Mouse (Mus musculus): ENCODE measurements at regions not wholly inside any gene's neighbourhood (a gene's known extent, or its start where the extent isn't known, plus 50 kb on each side); places are given as distances from the start of the nearest gene placed in this dataset.

DNA sequence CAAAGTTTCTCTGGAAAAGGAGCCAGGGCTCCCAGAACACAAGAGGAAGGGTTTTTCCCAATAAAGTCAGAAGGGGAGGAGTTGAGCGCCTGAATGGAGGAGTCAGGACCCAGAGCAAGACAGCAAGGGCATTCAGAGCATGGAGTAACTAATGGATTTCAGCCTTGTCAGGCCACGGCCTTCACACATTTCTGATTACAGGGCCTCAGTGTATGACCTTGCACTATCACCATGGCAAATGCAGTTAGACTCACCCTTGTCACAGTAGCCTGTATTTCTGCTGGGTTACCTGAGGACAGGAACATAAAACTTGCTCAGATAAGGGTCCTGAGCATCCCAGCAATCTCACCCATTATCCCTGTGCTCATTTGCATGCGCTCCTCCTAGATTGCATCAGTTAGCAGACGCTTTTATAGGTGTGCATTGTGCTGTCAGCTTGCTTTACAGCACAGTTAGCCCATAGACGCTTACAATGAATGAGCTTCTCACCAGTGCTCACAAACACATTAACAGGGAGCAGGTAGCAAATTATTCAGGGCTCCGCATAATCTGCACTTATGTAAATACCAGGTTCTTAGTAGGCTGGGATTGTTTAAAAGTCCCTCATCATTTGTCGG lies 547.4 kb downstream of the Insc start:
- DNase-seq (ENCODE audit: low read depth, low spot score) = no peak

DNA sequence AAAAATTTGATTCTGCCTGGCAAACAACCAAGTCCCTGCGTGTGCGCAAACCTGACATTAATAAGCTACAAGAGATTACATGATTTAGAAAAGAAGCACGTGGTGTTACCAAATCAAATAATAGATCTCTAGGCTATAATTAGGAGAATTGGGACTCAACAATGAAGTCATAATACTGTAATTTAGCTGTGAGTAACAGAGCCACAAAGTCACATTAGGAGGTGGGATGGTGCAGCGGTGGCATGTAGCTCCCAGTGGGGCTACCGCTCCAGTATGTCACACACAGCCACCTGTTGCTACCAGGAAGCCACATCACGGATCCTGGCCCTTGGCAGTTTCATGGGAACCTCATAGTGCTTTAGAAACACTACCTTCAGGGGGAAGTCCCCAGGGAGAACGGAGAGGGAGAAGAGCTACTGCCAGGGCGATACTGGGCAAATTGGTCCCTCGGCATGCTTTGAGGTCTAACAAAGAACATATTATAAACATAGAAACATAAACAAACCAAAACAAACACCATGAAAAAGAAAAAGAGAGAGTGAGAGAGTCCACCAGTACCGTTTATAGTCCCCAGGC lies 551.2 kb downstream of the Insc start:
- no peak for DNase-seq (ENCODE audit: low read depth, low spot score)

DNA sequence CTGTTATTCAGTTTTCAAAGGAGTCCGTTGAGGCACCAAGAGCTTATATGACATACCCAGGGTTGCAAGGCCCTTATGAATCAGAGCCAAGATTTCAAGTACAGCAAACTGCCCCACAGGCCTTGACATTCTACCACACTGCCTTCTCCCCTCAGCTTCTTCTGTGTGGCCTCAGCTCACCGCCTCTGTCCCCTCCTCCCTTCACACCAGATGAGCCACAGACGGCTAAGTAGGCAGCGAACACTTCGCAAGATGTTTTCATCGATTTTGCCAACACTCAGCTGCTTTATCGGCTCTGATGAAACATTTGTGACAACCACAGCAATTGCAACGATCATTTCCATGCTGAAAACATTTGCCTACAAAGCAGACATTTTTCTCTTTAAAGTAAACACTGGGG lies 556.7 kb downstream of the Insc start:
- DNase-seq (ENCODE audit: low read depth, low spot score) = no peak

DNA sequence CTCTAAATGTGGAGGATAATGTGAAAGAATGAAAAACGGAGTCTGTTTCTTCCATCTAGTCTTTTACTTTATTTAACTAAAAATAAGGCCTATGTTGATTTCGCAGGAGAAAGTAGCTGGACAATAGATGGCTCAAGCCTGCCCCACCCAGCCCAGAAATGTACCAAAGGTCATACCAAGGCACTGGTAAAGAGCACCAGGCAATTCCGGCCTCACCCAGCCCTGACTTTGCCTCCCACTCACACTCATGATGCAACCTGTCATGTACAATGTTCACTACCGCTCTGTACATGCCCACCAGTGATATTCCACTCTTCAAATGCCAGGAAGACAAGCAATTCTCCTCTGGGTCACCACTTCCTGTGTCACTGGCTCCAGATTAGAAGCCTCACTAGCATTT lies 564.9 kb downstream of the Insc start:
- no peak for DNase-seq (ENCODE audit: low read depth, low spot score)

DNA sequence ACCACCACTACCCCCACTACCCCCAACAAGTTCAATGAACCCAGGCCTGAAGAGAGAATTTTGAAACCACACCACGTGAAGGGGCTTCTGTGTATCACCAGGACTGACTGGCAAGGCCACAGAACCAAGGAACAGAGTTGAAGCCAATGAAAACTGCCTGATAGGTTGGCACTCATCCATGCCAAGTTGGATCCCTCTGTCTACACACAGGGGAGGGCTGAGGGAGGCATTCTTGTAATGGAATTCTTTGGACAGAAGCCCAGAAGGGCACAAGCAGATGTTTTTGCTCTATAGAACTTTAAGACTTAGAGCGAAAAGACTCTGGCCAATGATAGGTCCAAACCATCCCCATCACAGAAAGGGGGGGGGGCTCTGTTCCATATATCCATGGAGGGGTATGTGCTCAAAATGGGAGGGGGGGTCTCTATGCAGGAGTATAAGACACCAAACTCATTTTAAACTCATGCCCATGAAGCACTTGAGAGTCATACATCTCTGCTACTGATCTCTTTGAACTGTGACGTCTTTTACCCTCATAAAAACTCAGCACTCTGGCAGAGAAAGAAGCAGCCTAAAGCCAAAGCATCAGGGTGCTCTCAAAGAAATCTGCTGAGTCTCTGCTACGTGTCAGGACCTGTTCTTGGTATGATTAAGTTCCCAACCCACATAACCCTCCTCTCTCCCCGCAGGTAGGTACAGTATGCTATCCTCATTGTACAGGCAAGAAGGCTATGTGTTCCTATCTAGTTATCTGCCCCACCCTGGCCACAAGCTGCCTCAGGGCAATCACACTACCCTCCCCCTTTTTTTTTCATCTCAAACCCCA lies 567.1 kb downstream of the Insc start:
- DNase-seq (ENCODE audit: low read depth, low spot score) = no peak

DNA sequence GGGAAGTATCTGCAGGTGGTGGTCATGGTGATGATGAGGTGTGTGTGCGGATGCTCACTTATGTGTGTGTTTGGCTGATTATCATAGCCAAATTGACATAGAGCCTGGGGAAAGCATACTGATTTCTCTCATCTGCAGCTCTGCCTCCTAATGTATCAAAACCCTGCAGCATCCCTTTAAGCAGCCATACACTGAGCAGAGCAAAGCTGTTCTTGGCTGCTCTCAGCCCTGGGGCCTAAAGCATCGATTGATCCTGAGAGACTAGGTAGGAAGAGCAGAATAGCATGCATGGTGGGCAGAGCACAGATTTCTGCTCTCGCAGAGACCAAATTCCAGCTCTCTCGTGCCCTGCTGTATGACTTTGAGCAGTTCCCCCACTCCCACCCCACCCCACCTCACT lies 576.0 kb downstream of the Insc start:
- no peak for DNase-seq (ENCODE audit: low read depth, low spot score)

DNA sequence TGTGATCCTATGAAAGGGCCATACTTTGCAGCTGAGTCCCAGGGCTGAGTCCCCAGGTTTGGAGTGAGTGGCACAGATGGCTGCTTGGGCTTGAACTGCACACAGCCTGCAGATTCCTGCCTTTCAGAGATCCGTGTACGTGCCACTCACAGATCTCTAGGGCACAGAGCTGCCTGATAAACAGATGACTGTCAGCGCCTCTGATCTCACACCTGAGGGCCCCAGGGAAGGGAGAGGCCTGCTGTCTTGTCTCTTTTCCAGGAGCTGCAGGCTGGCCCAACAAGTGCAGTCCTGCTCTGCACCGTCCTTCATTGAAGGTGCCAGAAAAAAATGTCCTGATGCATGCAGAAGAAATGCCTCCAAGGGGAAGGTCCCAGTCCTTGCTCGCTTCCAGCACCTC lies 579.5 kb downstream of the Insc start:
- DNase-seq (ENCODE audit: low read depth, low spot score) = no peak

DNA sequence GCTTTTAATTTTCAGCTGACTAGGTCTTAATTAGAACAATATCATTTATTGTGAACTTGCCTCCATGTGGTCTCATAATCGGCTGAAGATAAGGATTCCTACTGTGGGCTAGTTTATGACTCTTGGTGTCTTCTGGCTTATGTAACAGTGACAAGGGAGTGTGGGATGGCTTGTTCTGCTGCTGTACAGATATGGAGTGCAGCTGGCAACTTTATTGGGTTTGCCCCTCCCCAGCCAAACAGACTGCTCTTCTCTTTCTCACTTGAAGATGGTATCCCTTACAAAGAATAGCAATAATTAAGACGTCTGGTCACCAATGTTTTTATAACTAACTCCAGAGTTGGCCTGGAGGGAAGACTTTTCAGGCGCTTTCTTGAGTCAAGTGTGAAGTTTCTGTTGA lies 584.8 kb downstream of the Insc start:
- DNase-seq (ENCODE audit: low read depth, low spot score) = no peak

DNA sequence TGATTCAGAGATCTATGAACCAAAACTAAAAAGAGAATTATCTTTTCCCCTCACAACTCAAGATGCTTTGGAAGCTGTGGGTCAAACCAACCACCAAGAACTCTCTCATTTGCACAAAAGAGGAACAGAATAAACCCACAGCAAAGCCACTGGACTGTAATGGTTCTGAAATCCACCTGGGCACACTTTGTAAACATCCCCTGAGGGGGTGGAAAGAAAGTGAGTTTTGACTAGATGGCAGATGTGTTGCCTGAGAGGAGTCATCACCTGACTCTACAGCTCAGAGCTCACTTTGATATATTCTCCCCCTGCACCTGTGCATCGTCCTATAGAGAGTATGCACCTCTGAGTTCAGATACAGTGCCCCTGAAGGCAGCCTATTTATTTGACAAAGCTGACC lies 588.2 kb downstream of the Insc start:
- DNase-seq (ENCODE audit: low read depth, low spot score) = no peak

DNA sequence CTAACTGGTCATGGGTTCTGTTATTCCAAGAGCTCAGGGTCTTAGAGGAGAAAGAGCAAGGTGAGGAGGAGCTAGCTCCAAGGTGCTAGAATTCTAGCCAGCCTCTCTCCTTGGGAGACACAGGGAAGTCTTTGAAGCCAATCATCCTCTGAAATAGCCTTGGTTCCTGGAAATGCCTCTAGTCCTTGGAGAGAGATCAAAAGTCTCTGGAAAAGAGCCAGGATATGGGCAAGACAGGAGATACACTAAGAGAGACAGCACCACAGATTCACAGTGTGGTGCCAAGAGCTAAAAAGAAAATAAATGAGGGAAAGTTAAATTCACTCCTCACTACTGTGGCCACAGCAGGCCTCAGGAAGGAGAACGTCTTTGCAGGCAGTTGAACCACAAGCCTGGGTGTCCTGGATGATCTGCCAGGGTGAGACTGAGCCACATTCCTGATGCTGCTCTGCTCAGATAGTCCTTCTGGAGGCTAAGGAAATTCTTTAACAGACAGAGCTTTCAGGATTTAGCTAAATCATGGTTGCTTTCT lies 589.6 kb downstream of the Insc start:
- DNase-seq (ENCODE audit: low read depth, low spot score) = no peak

DNA sequence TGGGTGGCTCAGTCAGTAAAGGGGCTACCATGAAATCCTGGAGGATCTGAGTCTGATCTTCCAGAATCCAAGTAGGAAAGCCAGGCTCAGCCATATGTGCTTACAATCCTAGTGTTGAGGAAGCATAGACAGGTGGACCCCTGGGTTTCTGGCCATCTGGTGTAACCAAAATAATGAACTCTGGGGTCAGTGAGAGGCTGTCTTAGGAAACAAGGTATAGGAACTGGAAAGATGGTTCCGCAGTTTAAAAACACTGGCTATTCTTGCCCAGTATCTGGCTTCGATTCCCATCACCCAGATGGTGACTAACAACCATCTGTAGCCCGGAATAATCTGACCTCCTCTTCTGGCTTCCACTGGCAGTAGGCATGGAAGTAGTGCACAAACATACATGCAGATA lies 591.6 kb downstream of the Insc start:
- no peak for DNase-seq (ENCODE audit: low read depth, low spot score)

DNA sequence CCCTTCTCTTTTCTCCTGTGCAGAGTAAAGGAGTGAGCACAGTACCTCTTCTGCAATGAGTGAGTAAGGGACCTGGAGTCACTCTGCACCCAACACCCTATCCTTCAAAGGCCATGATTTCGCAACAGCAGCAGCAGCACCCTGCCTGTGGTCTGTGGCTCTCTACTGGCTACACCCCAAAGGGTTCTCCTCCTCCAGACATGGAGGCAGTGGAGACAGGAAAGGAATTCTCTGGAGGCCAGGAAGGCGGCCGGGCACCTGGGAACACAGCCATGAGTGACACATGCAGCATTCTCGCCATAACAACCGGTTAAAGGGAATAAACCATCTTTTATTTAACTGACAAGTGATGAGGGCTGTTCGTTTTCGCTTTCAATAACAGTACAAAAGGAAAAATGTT lies 596.7 kb downstream of the Insc start:
- DNase-seq (ENCODE audit: low read depth, low spot score) = no peak

DNA sequence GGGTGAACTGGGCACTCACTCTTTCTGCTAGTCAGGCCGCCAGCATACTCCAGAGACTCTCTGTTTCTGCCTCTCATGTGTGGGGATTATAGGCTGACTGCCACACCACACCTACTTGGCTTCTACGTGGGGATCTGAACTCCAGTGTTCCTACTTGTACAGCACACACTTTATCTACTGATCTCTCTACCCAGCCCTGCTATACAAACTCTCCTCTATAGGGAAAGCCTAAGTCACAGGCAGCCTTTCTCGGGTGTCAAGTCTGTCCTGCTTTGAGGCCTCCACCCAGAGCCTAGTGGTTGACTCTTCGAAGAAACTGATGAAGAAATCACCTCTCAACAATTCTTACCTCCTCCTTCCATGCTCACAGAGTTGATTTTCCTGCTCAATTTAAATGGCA lies 597.5 kb downstream of the Insc start:
- no peak for DNase-seq (ENCODE audit: low read depth, low spot score)

DNA sequence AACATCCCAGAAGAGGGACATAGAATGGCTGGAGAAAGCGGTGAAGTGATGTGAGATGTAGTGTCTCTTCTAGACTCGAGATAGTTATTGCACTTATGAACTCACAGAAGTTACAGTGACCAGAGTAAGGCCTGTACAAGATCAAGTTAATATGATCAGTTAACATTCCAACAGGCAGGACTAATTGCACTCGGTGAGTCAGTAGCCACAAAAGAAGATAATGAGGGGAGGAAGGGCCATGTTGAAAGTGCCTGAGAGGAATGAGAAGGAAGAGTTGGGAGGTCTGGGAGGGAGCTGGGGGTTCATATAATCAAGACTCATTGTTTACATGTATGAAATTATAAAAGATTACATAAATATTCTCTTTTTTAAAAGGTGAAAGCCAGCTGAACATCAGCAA lies 602.3 kb downstream of the Insc start:
- no peak for DNase-seq (ENCODE audit: low read depth, low spot score)

DNA sequence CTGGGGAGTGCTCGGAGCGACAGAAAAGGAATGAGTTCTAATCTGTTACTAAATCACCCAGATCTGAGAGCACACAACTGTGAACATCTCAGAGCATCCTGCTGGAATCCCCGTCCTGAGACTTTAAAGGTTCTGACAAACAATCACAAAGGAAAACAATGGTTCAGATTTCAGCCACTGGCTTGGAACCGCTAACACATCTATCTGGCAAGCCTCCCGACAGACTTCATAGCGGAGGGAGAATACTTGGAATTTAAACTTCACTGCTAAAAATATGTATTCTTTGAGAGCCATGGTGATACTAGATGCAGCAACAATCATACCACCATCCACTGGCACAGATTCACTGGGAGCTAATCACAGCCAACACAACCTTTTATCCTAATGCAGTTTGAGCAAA lies 615.2 kb downstream of the Insc start:
- no peak for DNase-seq (ENCODE audit: low read depth, low spot score)

DNA sequence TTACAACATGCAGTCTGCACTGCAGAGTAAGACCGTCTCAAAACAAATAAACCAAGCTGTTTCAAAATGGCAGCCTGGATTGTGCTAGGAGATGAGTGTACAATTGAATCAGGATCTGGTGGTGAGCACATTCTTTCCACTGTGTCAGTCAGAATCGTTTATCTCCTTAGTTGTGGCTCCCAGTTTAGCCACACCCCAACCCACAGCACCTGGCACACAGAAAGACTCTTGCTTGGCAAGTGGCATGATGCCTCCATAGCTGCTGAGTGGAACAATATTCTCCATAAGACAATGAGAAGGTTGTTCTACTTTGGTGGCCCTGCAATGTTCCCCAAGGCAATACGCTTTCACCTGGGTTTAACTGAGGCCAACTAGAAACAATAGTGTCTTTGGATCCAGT lies 616.6 kb downstream of the Insc start:
- no peak for DNase-seq (ENCODE audit: low read depth, low spot score)

DNA sequence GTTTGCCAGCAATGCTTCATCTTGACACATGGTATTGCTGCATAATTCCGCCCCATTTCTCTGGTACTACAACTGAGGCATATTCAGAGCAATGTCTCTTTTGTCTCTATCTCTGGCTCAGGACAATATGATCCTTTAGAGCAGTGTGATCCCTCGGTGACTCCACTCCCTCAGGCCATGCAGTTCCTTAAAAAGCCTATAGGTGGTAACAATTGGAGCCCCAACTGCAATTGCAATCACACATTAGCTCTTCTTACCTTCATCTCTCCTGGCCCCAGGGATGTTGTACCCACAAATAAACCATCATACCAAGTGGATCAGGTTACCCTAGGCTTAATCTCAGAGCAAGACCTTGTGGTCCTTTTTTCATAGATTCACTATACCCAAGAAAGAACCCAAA lies 618.6 kb downstream of the Insc start:
- peak; percentile 14 for DNase-seq (ENCODE audit: low read depth, low spot score)

DNA sequence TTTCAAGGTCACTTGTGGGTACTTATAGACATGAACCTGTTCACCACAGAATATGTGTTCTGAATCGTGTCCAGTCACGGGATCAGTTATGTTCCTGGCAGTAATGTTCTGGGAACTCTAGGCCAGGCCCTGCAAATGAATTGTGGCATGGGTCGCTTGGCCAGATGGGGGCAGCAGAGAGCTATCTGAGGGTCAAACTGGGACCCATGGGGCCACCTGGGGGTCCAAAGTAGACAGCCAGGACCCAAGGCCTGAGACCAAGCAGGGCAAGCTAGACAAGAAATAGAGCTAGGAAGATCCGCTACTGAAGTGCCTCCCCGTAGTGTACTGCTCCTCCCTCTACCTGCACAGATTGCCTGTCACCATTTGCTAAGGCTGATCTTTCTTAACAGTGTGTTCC lies 623.4 kb downstream of the Insc start:
- DNase-seq (ENCODE audit: low read depth, low spot score) = peak; percentile 46

DNA sequence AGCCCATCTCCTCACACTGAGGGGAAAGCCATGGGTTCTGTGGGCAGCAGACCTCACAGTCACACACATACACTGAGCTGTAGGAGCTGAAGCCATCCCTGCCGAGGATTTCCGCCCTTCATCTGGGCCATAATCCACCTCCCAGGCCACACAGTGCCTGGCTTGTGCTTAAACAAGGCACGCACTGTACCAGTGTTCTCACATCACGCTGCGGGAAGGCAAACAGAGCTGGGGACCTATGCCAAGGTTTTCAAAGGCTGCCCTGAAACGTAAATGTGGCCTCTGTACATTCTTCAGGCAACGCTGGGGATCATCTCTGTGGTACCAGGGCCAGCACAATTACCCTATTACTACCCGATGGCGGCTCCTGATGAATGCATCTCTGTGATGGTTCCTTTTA lies 627.6 kb downstream of the Insc start:
- no peak for DNase-seq (ENCODE audit: low read depth, low spot score)

DNA sequence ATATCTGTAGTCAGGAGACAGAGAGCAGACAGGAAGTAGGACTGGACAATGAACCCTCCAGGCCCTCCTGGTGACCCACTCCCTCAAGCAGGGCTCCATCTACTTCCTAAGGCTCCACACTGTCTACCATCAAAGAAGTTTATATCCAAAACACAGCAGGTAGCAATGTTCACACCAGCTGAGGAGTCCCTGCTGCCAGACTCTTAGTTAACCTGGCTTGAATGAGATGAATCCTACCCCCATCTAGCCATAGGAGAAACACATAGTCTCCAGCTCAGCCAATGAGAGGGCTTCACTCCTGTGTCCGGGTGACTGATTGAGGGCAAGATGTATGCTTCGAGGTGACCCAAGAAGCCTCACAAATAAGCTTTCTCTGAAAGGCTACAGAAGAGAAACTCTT lies 629.4 kb downstream of the Insc start:
- no peak for DNase-seq (ENCODE audit: low read depth, low spot score)

DNA sequence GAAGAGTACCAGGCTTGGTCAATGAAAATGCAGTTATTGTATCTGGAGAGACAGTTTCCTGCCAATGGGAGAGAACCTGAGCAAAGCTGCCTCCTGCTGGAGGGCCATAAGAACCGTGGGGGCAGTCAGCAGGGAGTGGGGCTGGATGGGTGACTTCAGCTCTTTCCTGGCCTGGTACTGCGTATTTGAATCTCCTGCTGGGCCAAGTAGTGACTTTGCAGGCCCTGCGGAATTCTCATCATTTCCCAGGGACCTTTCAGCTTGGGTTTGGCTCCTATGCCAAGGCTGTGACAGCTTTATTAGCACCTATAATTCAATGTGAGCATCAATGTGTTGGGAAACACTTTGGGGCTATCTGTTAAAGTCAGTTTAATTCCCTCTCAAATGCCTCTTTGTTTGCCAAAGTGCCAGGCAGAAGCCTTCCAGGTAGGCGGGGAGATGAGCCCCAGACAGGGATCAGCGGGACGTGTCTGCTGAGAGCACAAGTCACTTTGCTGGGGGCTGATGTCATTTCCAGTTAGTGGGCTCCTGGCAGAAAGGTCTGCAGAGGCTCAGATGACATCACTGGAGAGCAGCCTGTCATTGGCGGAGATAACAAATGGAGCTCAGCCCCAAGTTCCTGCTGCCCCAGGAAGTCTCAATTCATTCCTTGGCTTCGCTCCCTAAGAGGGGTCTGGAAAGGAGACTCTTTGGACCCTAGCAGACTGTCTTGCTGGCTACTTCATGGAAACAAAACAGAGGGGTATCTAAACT lies 630.5 kb downstream of the Insc start:
- DNase-seq (ENCODE audit: low read depth, low spot score) = no peak

DNA sequence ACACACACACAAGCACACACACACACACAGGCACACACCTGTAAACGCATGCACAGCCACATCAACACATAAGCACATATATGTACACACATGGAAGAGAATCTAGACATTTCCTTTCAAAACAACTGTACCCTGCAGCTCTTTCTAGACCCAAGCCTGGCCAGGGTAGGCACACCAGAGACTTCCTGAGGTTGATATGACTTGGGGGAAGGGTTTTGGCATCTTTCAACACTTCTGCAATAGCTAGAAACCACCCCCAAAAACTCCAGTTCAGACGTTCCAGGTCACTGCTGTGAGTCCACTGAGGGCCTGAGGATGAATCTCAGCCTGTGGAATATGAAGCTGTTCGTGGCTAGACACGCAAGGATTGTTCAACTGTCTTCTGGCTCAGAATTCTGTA lies 632.6 kb downstream of the Insc start:
- no peak for DNase-seq (ENCODE audit: low read depth, low spot score)
